Comparison of ENCODE assay signal across 9 mouse cellular contexts in the genomic region with DNA sequence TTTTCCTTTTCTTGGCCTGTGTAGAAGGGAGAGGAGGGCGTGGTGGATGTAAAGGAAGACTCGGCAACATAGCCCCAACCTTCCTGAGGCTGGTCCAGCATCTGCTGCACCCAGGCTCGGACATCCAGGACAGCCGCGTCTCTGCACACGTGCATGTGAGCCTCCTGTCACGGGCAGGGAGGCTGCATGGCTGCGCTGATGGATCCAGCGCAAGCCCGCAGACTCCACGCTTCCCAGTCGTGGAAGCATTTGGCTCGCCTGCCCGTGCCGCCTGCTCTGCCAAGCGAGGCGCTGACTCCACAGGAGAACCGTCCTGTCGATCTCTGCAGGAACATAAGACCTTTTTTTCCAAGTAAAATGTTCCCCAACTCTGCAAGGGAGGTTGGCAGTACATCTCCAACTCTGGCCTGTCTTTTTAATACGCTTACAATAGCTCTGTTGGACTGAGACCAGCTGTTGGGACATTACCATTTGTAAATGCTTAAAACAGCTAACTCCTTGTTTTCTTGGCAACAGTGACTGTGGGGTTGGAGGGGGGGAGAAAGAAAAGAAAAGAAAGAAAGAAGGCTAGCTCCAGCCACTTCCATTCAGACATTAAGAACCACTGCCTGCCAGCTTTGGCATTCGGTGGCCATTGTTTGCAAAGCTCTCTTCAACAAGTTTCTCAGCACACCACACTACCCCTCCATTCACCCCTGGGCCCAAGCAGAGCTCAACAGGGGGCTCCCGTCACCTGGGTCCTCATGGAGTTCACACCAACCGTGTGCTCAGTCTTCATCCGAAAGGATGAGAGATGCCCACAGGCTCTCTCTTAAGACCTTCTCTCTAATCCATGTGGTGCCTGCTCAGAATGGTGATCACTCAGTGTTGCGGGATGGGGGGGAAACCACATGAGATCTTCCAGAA.
A peak's percentile ranks its signal among the peaks of the same experiment; 100 is the strongest.
DNase-seq lines count a peak whose midpoint lies in the region; ATAC-seq and TF ChIP-seq lines count a peak whose summit lies in the region.
"Had no signal": no experiment of that assay in that cellular context is flagged by ENCODE, and none has a peak within 500 bp of the region (broad histone marks: within the 10 kb centered on the region; RNA-seq: fewer than 3 reads in every experiment).

No protein-coding gene starts in this region.

- no peak overlapping the region for H3K27ac ChIP-seq in gastrocnemius, adult 2 months
- no peak overlapping the region for H3K27ac ChIP-seq in left cerebral cortex, adult 2 months
- H3K27ac ChIP-seq in neural tube, embryonic 12.5 days, result peak overlapping the region; percentile 22; the same call in 1 of the 2 replicates

- 52% methylated on average over 25 of the region's 25 CpGs for WGBS in neural tube, embryonic 12.5 days

- no peak overlapping the region for H3K9ac ChIP-seq in neural tube, embryonic 12.5 days

- H3K36me3 ChIP-seq in neural tube, embryonic 12.5 days, result no peaks in the 10 kb centered on the region

- H3K27me3 ChIP-seq in neural tube, embryonic 12.5 days (replicated peaks), result no peaks in the 10 kb centered on the region

- peak; percentile 69 for DNase-seq in brain, embryonic 18.5 days (ENCODE audit: low read depth, low spot score)
- peak; percentile 46 for DNase-seq in cerebellum, adult 9-10 months
- DNase-seq in gastrocnemius, adult 2 months, result peak; percentile 62
- DNase-seq in left cerebral cortex, adult 2 months (ENCODE audit: extremely low spot score in 1 of 2, low spot score in 2 of 2), result peak; percentile 54 to 56
- DNase-seq in testis, postnatal 10 days (ENCODE audit: low spot score), result no peak
- DNase-seq in kidney, adult 11 months, result no peak

- peak overlapping the region; percentile 37 for H3K4me3 ChIP-seq in gastrocnemius, adult 2 months
- H3K4me3 ChIP-seq in left cerebral cortex, adult 2 months, result peak overlapping the region; percentile 20; the same call in 1 of the 2 replicates
- H3K4me3 ChIP-seq in neural tube, embryonic 12.5 days, result no peak overlapping the region
- H3K4me3 ChIP-seq: myocyte had no signal

- no peak for TF ChIP-seq CTCF in gastrocnemius, adult 2 months (IDR thresholded peaks at IDR 0.05)
- TF ChIP-seq CTCF in left cerebral cortex, adult 2 months (IDR thresholded peaks at IDR 0.05), result no peak

- peak; percentile 80 for ATAC-seq in neural tube, embryonic 12.5 days (ENCODE audit: low FRiP score, low read depth)
- no peak for ATAC-seq in monocyte, adult 5-6 weeks (replicated peaks; ENCODE audit: insufficient number of reproducible peaks, low FRiP score, low TSS enrichment, poor library complexity, severe bottlenecking)

- H3K9me3 ChIP-seq in neural tube, embryonic 12.5 days, result no peaks in the 10 kb centered on the region

- peak overlapping the region; percentile 40 for H3K4me2 ChIP-seq in neural tube, embryonic 12.5 days (replicated peaks)

- intact Hi-C loops in gastrocnemius, adult 2 months (cut with DNase I), result no loop called here
- intact Hi-C loops in left cerebral cortex, adult 2 months (cut with DNase I), result loop anchor here (1.0 kb wide), 1 partner anchor 46 kb away; no protein-coding TSS in a partner anchor

- H3K4me1 ChIP-seq in neural tube, embryonic 12.5 days, result peaks cover 18% of the 10 kb centered on the region

Comparison
In these comparisons a context has a peak if more than half of its experiments do, and no peak if none do; other contexts are left out.
1. DNase-seq: peak in brain, embryonic 18.5 days (single experiment), cerebellum, adult 9-10 months (single experiment), gastrocnemius, adult 2 months (single experiment) and left cerebral cortex, adult 2 months (2 of 2); none in testis, postnatal 10 days (single experiment) and kidney, adult 11 months (single experiment).